Mouse (Mus musculus): ENCODE results near the gene Crebl2. TPM values are rescaled to one million over a fixed set of nuclear protein-coding genes. Genes with fewer than 3 reads are reported as not detected.

Gene Crebl2
- total RNA-seq (2022), result 10 to 100 TPM; 11.1 to 14.2 (median 12.4) TPM

GRCm38 (mm10) chr6:134829786-134830700 lies at the start of gene Crebl2:
Crebl2 (plus strand) TSS chr6:134830154.
- peak; percentile 100 for DNase-seq (ENCODE audit: low spot score in 2 of 2)

DNA sequence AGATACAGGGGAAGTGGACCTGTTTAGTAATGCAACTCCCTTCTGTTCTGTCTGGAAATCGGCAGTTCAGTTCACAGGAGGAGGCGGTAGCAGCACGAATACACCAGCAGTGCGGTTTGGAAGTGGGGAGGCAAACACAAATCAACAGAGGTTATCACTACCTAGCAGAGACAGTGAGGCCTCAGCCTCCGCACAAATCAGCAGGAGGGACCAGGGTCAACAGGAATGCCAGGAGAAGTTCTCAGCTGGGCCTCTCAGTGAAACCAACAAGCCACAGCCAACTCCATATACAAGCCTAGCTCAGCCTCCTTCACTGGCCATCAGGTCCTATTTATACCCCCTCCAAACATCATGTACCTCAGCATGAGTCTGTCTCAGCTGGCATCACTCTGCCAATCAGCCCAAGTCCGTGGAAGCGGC lies 48.5 kb upstream of the Crebl2 start:
- DNase-seq (ENCODE audit: low spot score in 2 of 2), result no peak

DNA sequence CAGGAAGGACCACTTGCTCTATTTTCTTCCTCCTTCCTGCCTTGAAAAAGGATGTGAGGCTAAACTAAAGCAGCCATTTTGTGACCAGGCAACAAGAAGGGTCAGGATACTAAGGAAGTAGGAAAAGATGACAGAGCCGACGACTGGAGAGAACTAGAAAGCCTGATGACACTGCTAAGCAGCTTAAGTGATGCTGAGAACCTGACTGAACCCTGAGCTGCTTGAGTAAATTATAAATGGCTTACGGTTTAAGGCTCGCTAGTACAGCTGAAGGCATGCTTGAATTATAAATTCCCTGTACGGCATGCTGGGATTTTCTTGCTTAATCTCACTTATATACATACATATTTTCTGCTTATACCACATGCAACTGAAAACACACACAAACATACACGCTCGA lies 47.1 kb upstream of the Crebl2 start:
- no peak for DNase-seq (ENCODE audit: low spot score in 2 of 2)

- no peak for DNase-seq (ENCODE audit: low spot score in 2 of 2)
Observed at GRCm38 (mm10) chr6:134786426-134786825, 43.5 kb upstream of the Crebl2 start.

DNA sequence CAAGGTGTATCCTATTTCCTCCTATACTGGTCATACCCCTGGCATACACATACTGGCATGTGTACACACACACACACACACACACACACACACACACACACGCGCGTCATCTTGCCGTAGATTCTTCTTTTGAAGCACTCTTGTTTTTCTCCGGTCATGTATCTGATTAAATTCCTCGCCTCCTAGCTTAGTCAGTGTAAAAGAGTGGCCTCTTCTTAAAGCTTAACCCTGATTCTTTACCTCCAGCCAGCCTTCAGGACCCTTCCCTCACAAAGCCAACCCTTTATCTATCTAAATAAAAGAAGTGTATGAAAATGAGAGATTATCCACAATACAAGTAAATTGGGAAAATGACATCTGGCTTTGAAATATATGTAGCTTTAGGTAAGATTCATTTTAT lies 40.9 kb upstream of the Crebl2 start:
- no peak for DNase-seq (ENCODE audit: low spot score in 2 of 2)

- peak in 1 of 2 experiments; percentile 24 for DNase-seq (ENCODE audit: low spot score in 2 of 2)
Observed at GRCm38 (mm10) chr6:134791251-134792118, 38.5 kb upstream of the Crebl2 start.

DNA sequence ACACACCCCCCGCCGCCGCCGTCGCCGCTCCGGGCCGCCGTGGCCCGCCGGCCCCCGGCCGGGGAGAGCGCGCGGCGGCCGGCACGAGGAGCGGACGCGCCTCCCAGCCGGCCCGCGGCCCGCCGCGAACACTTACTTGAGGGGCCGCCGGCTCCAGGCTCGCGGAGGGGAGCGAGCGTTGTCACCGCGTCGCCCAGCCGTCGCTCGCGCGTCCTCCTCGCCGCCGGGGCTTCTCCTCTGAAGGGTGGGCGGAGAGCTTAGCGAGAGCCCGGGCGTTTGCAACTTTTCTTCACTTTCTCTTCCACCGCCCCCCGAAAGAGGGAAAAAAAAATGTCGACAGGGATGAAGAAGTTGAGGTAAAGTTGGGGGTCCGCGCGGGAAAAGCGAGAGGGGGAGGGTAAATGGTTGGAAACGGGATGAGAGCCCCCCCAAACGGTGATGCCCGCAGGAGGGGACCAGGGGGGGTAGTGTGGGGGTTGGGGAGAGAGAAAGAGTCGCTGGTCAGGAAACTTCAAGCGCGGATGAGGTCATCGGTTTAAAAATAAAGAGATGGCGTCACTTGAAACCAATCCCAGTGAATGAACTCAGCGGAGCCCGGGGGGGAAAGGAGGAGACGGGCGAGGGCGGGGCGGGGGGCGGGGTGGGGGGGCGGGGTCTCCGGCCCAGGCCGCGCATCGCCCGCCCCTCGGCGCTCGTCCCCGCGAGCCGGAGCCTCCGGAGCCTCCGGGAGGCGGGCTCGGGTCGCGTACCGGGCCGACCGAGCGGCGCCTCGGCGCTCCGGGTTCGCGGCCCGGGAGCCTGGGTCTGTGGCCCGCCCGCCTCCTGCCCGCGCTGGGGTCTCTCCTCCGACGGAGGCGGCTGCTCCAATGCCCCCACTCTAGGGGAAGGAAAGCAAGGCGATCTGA lies 37.6 kb upstream of the Crebl2 start, which contains the start of gene Dusp16:
Gene Dusp16 (minus strand): TSS at position 485 of the 905 bp plus-strand sequence.
- DNase-seq (ENCODE audit: low spot score in 2 of 2), result peak; percentile 87 to 88

DNA sequence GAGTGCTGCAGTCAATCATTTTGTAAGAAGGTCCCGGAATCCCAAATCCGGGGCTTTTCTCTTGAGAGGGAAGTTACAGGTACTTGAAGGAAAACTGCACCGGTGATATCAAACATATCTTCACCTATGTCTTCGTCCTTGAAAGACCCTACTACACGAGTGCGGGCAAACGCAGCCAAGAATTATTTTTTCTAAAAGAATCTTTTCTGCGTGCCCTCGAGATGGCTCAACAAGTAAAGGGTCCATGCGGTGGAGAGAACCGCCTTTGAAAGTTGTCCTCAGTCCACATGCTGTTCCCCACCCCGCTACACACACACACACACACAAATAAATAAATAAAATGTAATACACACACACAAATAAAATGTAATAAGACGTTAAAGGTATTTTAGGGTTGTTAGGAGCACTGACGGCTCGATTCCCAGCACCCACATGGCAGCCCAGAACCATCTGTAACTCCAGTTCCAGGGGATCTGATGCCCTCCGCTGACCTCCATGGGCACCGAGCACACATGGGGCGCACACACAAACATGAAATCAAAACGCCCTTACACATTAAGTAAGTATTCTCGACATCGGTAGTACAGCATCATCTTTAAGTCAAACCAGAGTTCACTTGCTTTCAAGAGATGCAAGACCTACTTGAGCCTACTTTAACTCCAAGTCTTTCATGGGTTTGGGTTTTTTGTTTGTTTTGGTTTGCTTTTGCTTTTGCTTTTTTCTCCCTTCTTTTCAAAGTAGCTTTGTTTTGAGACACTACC lies 36.7 kb upstream of the Crebl2 start:
- peak in 1 of 2 experiments; percentile 7 for DNase-seq (ENCODE audit: low spot score in 2 of 2)

DNA sequence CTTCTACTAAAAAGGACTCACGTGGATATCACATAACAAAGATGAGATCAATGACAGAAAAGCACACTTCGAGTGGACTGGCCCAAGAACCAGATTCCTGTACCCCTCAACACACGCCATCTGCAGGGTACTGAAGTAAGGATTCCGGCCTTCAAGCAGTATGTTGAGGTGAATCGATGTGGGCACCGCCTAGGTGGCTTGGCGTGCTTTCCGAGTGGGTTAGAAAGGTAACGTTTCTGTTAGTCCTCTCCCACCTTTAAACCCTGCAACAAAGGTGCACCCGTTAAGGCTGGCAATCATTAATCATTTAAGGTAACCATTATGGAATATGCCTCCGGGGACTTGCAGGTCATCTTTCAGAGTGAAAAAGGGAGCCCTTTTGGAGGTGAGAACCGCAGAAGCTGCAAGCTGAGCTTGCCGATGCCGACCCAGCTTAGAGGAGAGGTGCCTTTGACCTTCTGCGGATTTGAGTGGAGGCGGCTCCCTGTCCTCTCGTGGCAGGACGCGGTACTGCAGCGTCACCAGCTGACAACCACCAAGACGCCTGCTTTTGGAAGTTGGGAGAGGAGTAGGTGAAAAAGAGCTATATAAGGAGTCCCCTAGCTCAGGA lies 35.9 kb upstream of the Crebl2 start:
- DNase-seq (ENCODE audit: low spot score in 2 of 2), result peak; percentile 67 to 76

GRCm38 (mm10) chr6:134796297-134796696 lies 33.7 kb upstream of the Crebl2 start:
- DNase-seq (ENCODE audit: low spot score in 2 of 2), result no peak

DNA sequence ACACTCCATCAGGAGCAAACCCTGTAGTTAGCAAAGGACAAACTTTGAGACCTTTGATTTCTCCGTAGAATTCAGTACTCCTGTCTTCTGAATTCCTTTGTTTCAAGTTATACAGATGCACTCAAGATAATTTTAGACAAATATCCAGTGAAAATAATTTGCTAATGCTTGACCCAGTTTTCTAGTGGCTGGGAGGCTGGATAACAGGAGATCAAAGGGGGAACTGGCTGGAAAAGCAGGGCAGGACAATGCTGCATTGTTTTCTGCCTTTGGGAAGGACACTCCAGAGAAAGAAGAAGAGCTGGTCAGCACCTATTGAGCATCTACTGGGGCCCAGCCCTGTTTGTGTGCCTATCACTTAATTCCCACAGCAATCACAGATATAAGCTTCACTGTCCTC lies 28.5 kb upstream of the Crebl2 start:
- DNase-seq (ENCODE audit: low spot score in 2 of 2), result no peak

GRCm38 (mm10) chr6:134802641-134803043 lies 27.3 kb upstream of the Crebl2 start:
- DNase-seq (ENCODE audit: low spot score in 2 of 2), result no peak

GRCm38 (mm10) chr6:134804736-134805277 lies 25.1 kb upstream of the Crebl2 start:
- DNase-seq (ENCODE audit: low spot score in 2 of 2), result no peak

DNA sequence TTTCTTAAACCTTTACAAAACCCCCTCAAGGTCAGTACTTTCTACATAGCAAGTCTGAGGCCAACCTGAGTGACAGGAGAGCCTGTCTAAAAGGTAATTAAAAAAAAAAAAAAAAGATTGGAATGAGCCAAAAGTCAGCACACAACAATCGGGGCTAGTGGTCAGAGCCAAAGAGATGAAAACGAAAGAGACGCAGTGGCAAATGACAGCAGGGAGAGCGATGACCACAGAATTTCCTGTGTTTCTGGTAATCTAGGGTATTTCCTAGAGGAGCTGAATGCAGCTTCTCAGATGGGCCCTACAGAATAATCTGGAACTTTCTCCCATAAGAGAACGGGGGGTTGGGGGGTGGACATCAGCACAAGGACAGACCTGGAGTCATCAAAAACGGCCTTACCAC lies 23.8 kb upstream of the Crebl2 start:
- no peak for DNase-seq (ENCODE audit: low spot score in 2 of 2)

DNA sequence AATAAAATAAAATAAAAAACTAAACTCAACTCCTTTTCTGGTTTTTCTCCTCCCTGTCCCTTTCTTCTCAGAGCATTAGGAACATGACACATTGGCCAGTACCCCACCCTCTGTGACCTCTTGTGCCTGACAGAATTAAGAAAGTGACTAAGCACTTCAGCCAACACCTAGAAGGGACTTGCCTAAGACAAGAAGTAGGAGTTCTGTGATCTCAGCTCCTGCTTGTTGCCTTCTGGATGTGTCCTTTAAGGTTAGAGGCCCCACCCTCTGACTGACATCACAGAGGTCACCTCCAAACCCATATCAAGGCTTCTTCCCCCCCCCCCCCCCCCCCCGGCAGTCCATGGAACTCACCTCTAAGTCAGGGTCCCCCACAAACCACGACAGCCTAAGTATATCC lies 22.9 kb upstream of the Crebl2 start:
- no peak for DNase-seq (ENCODE audit: low spot score in 2 of 2)

DNA sequence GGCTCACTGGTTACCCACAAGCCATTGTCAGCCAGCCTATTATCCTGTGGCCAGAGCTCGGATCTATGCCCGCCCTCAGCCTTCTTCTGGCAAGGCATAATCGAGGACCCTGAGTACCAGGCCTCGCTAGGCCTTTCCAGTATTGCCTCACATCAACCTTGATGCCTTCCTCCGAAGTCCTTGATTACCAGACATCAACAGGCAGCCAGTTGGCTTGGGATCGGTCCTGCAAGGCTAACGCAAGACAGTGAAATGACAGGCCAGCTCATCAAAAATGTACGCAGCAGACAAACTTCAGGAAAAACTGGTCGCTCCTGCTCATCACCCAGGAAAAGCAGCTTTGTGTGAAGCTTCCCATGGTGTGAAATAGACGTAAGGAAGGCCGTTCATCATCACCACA lies 22.2 kb upstream of the Crebl2 start:
- no peak for DNase-seq (ENCODE audit: low spot score in 2 of 2)

GRCm38 (mm10) chr6:134813066-134813465 lies 16.9 kb upstream of the Crebl2 start:
- no peak for DNase-seq (ENCODE audit: low spot score in 2 of 2)

DNA sequence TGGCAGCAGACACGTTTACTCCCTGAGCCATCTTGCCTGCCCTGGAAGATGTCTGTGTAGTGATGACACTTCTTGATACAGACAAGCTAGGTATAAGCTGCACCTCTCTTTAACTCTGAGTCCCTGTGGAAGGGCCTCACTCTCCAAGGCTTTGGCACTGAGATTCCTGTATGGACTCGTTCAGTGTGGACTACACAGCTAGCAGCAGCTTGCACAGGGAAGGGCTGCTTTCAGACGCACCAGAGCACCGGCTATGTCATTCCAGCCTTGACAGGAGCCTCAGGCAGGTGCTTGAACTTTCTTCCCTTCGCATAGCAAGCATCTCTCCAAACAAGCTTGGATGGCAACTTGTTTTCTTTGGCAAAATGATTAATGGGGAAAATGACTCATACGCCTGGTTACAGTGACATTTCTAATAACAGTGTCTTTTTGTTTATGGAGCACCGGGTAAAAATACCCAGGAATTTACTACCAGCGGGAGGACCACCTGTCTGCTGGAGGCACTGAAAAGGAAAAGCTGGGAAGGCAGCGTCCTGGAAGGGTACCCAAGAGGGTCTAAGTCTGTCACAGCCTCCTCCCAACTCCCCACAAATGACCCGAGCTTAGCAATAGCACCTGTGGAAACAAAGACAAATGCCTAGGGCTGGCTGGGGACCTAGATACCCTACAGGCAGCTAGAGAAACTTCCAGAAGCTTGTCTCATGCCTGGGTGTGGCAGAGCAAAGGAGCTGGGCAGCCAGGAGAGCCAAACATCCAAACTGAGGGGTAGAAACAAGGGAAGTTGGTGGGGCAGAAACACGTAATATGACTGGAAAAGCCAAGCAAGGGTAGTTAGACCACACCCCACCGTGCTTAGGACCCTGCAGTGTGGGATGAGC lies 12.7 kb upstream of the Crebl2 start:
- no peak for DNase-seq (ENCODE audit: low spot score in 2 of 2)

DNA sequence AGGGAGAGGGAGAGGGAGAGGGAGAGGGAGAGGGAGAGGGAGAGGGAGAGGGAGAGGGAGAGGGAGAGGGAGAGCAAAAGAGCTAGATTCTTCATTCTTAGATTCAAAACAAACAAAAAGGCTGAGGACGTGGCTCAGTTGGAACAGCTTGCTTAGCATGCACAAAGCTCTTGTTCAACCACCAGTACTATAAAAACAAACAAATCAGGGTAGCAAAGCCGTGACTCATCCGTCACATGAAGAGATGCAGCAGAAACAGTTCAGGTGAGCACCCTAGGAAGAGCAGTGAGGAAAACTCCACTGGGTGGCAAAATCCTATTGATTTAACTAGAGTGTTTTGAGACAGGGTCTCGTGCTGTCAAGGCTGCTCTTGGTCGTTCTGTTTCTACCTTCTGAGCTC lies 10.2 kb upstream of the Crebl2 start:
- no peak for DNase-seq (ENCODE audit: low spot score in 2 of 2)
